Mouse (Mus musculus) adipocyte (in vitro differentiated cells): ENCODE data around the gene Hoxd3.

Source experiments
- DNase-seq: peaks from one replicate; pipeline ENCODE4 v3.0.0-alpha.2; 2016; ENCODE audit warnings: low spot score

Hoxd3 gene

DNA sequence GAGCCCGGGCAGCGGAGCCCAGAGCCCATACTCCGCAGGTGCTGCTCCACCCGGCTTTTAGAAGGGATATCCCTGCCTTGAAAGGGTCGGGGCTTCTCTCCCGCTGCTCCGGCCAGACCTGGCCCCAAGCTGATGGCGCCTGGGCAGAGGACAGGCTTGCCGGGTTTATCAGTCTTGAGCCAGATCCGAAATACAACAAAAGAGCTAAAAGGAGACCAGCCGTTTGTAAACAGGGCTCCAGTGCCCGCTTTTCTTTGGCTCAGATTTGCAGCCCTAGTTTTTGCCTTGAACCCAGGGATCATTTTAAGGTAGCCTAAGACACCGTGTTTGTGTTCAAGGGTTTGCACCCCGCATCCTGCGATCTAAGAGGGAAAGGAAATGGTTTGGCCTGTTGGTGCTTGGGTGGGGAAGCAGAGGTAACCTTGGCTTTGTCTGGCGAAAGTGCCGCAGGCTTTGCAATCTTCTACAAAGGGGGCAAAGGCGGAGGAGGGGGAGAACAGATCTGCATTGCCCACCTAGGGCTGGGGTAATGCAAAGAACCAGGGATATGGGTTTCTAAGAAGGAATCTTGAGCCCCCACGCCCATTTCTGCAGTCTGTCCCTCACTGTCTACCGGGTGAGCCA lies 18.8 kb upstream of the Hoxd3 start:
- no peak for DNase-seq

DNA sequence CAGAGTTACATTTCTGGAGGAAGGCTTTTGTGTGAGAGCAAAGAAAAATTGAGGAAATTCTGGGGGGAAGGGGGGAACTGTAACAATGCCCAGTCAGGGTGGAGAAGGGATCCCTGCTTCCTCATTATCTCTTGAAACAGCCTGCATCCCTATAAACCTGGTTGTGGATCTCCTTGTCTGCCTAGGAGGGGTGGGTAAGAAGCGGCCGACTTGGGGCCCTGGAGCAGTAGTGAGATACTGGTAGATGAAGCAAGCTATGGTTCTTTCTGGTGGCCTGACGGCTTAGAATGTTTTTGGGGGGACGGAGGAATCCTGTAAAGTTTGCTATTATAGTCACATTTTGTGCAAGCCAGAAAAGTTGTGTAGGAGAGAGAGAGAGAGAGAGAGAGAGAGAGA lies 18.3 kb upstream of the Hoxd3 start:
- DNase-seq: no peak

DNA sequence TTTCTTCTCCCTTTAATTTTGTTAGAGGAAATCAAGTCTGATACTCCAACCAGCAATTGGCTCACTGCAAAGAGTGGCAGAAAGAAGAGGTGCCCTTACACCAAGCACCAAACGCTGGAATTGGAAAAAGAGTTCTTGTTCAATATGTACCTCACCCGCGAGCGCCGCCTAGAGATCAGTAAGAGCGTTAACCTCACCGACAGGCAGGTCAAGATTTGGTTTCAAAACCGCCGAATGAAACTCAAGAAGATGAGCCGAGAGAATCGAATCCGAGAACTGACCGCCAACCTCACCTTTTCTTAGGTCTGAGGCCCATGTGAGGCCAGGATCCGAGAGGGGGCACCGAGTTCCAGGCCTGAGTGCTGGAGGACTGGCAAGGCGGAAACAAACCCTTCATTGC lies 17.7 kb upstream of the Hoxd3 start:
- DNase-seq: no peak

DNA sequence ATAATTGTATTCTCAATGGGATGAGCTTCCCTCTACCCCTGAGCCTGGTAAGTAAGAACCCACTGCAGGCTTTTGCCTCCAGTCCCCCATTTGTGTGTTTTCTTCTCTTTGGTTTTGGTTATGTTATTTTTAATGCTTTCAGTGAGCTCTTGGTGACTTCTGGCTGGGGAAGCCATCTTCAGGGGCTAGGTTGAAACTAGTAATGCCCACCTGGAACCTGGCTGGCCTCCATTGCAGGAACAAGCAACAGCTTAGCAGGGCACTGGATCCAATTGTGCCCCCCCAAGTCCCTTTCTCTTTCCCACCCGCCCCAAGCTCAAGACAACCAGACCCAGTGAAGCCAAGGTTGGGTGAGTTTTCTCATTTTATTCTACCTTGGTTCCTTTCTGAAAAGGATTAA lies 16.3 kb upstream of the Hoxd3 start:
- DNase-seq: no peak

DNA sequence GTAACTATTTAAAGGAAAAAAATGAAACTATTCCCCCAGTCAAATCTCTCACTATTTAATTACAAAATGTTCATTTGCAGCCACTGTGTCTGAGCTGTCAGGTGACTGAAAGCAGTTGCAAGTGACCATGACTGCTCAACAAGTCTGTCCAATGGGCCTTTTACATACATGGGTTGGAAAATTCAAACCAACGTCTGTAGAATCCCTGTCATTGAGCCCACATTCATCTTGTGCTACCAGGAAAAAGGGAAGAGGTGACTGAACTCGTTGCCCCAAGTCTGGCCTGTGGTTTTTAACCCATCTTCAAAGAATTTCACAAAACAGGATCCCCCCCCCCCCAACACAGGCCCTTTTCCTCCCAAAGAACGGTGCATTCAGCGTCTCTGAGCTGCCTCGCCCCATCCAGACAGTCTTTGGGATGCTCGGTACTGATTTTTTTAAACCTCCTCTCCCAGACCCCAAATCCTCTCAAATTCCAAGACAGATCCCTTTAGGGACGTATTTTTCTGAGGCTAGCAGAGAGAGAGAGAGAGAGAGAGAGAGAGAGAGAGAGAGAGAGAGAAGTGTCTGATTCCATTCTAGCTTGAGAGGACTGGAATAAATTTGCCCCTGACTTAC lies 15.8 kb upstream of the Hoxd3 start:
- DNase-seq: no peak

DNA sequence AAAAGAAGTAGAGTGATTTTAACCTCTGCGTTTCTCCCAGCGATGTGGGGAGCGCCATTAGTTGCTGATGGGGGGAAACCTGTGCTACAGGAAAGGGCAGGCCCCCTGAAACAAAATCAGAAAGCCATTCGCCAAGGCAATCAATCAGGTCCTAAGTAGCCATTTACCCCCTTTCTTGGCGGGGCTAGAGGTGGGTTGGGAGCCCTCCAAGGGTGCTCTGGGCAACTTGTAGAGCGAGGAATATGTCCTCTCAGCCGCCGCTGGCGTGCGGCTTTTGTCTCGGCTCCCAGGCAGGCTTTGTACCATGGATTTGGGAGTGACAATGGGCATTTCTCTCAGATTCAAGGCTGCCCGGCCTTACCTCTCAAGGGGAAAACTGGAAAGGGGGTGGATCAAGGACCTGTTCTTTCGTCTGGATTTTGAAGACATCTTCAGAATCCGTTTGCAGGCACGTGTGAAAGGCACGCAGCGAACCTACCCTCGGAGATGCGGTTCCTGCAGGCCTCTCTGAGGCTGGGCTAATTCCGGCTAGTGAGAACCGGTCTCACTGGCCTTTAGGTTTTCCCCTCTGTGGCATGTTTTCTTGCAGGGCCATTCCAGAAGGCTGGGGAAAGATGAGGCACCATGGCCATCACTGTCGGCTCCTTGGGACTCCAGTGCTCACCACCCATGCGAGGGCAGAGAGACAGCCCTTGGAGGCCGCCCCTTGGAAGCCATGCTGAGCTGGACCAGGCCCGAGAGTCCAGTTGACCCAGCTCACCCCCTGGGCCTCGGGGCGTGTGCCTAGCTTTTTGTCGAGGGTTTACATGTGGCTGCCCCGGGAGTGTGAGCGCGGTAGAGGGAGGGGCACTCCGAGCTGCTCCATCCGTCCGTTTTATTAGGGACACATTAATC lies 15.0 kb upstream of the Hoxd3 start:
- no peak for DNase-seq

GRCm38 (mm10) chr2:74697567-74698121 lies 14.1 kb upstream of the Hoxd3 start, which contains the start of gene Hoxd9:
Gene Hoxd9 (plus strand): TSS chr2:74697727.
- DNase-seq: peak; percentile 64

GRCm38 (mm10) chr2:74698201-74699052 lies 13.3 kb upstream of the Hoxd3 start:
- peak; percentile 56 for DNase-seq

DNA sequence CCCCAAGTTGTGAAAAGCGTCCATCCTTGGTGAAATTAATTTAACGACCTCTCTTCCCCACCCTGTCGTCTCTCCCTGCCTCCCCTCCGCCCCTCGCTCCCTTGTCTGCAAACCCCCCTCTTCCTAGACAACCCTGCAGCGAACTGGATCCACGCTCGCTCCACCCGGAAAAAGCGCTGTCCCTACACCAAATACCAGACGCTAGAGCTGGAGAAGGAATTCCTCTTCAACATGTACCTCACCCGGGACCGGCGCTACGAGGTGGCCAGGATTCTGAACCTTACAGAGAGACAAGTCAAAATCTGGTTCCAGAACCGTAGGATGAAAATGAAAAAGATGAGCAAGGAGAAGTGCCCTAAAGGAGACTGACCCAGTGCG lies 12.7 kb upstream of the Hoxd3 start:
- DNase-seq: no peak

- DNase-seq: no peak
Measured at GRCm38 (mm10) chr2:74699664-74700545, 11.8 kb upstream of the Hoxd3 start.

DNA sequence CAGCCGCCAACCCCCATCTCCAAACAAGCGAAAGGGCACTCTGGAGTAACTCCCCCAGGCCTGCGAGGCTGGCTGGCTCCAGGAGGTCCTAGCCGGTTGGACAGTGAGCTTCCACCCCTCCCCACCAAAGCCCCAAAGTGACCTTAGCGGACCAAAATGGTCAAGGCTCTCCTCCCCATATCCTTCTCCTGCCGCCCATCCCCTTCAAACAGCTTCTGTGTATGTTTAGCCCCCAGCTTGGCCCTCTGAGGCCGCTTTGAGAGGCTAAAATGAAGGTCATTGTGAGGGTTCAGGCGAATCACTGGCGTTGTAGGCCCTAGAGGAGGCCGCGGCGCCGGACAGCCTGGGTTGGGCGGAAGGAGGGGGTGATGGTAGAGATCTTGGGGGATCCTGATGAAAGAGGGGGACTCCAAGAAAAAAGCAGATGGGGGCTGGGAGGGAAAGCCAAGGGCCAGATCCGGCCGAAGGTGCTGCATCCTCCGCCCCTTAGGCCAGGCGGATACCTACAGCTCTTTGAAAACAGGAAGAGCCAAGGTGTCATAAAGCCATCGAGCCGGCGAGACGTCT lies 11.1 kb upstream of the Hoxd3 start:
- no peak for DNase-seq

- DNase-seq: peak; percentile 91
Measured at GRCm38 (mm10) chr2:74701949-74702819, 9.5 kb upstream of the Hoxd3 start.

DNA sequence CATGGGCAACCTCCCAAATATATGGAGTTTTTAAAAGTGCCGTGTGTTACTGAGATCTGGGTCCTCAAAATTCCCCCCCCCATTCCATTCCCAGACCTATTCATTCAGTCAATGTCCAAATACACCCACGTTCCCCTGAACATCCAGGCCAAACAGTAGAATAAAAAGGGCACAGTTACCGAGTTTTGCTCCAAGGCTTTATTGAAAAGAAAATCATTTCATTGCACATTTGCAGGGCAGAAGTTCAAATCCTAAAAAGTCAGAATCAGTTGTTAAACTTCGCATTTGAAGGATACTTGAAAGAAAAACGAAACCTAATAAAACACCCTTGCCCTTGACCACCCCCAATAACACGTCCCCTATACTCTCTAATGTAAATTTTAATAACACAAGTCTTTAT lies 8.9 kb upstream of the Hoxd3 start:
- no peak for DNase-seq

DNA sequence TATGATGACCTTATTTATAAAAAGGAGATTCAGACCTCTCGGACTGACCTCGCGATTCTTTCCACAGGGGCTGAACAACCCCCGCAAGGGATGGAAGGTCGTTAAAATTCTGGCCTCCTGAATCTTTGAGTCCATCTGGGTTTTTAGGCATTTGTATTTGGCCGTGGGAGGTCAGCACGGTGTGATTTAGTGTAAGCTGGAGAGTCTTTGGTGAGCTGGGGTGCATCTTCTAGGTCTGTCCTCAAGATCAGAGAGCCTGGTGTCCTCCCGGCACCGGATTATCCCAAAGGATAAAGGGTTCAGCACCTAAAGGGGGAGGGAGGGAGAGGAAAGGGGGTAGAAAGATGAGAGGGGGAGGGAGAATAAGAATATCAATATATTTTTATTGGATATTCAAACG lies 8.4 kb upstream of the Hoxd3 start:
- DNase-seq: no peak

DNA sequence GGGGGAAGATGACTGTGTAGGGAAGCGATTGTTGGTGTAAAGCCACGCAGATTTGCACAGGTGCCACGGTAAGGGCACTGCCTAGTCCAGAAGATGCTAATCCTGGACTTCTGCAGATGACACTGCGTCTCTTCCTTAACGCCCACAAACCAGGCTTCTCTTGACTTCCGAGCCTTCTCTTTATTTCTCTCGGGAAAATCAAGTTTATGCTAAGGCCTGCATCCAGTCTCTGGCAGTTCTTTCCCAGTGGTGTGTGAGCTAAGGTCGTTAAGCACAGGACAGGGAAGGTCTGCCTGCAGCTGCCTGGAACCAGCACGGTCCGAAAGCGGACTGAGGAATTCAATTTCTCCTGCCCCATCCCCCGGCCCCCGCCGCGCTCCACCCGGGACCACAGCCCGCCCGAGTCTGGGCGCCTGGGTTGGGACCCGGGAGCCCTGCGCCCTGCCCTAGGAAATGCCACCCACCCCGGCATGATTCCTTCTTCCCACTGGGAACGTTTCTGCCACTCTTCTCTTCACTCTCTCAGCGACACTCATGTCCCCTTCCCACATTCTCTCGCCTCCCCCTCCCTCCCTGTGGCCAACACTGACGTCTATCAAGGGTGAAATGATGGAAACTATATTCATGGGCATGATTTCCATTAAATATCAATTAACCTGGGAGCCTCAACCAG lies 7.9 kb upstream of the Hoxd3 start:
- no peak for DNase-seq

DNA sequence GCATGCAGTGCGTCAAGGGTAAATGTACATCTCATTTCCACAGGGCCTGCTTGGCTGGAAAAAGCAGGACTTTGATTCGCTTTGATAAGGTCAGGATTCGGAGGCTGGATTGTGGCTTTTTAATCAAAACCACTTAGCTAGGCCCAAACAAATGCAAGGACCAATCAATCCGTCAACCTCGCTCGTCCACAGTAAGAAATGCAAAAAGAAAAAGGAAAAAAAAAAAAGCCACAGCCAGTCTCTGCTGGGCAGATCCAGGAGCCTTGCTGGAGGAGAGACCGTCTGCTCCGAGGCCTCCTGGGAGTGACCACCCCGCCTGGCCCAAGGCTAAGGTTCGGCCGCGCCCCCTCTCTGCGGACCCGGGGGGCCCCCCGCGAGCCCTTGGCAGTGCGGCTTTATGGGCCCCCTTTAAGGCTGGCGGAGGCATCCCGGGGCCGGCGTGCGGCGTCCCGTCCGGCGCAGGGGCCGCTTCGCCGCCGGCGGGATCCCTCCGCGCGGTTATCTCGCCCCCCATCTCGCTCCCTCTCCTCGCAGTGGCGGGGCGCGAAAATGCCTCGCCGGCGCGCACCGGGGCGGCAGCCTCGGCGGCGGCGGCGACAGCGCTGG lies 7.2 kb upstream of the Hoxd3 start, which contains the start of gene Hoxd8:
Gene Hoxd8, plus strand, starts transcription at position 223 of the 606 bp plus-strand sequence.
- DNase-seq: peak; percentile 77

GRCm38 (mm10) chr2:74704999-74705466 lies 6.7 kb upstream of the Hoxd3 start:
- DNase-seq: no peak

DNA sequence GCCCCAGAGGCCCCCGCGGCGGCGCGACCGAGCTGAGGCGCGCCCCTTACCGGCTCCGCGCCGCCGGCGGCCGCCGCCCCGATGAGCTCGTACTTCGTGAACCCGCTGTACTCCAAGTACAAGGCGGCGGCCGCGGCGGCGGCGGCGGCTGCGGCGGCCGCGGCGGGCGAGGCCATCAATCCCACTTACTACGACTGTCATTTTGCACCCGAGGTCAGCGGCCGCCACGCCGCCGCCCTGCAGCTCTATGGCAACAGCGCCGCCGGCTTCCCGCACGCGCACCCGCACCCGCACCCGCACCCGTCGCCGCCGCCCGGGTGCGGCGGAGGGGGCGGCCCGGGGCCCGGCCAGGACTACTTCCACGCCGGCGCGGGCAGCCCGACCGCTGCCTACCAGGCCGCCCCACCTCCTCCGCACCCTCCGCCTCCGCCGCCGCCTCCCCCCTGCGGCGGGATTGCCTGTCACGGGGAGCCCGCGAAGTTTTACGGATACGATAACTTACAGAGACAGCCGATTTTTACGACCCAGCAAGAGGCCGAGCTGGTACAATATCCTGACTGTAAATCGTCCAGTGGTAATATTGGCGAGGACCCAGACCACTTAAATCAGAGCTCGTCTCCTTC lies 6.1 kb upstream of the Hoxd3 start:
- peak; percentile 77 for DNase-seq
